Mouse (Mus musculus): Measurements from ENCODE around the gene Grin2c. TPM values are rescaled to one million over a fixed set of nuclear protein-coding genes. Genes with fewer than 3 reads are reported as not detected.

Gene Grin2c
- polyA plus RNA-seq, 1 experiment from 2014 or later: 0.06 TPM

- H3K9me3 ChIP-seq: no peaks in the 10 kb centered on the region
- H3K27ac ChIP-seq (replicated peaks): no peak overlapping the region
- no peak for ATAC-seq (ENCODE audit: low FRiP score, low read depth)
- H3K4me2 ChIP-seq (replicated peaks): no peak overlapping the region
- H3K4me1 ChIP-seq: peaks cover 11% of the 10 kb centered on the region; the same call in 1 of the 2 replicates
- 72% methylated on average over 14 of the region's 14 CpGs for WGBS
- no peaks in the 10 kb centered on the region for H3K36me3 ChIP-seq
- H3K9ac ChIP-seq (replicated peaks): no peak overlapping the region
- peaks cover 23% of the 10 kb centered on the region for H3K27me3 ChIP-seq
- no peak overlapping the region for H3K4me3 ChIP-seq
Measured at GRCm38 (mm10) chr11:115292631-115293375, 25.8 kb upstream of the Grin2c start.

GRCm38 (mm10) chr11:115291503-115291902 is 24.5 kb upstream of the Grin2c start:
- Histone ChIP-seq H3K4me3 (no peak overlapping the region), H3K27me3 (peaks cover 10% of the 10 kb centered on the region), H3K27ac (replicated peaks) (no peak overlapping the region), H3K9me3 (no peaks in the 10 kb centered on the region), H3K9ac (replicated peaks) (no peak overlapping the region), H3K4me1 (peaks cover 4% of the 10 kb centered on the region; the same call in 1 of the 2 replicates), H3K36me3 (no peaks in the 10 kb centered on the region), H3K4me2 (replicated peaks) (no peak overlapping the region)
- ATAC-seq (ENCODE audit: low FRiP score, low read depth): no peak
- whole genome bisulfite sequencing: 78% methylated on average over 10 of the region's 10 CpGs

GRCm38 (mm10) chr11:115290919-115291318 is 23.9 kb upstream of the Grin2c start:
- H3K27ac ChIP-seq (replicated peaks): no peak overlapping the region
- no peak for ATAC-seq (ENCODE audit: low FRiP score, low read depth)
- no peak overlapping the region for H3K9ac ChIP-seq (replicated peaks)
- peaks cover 4% of the 10 kb centered on the region for H3K27me3 ChIP-seq
- no peak overlapping the region for H3K4me3 ChIP-seq
- H3K4me2 ChIP-seq (replicated peaks): no peak overlapping the region
- WGBS: 92% methylated on average over 6 of the region's 6 CpGs
- no peaks in the 10 kb centered on the region for H3K36me3 ChIP-seq
- H3K9me3 ChIP-seq: no peaks in the 10 kb centered on the region
- peaks cover 4% of the 10 kb centered on the region; the same call in 1 of the 2 replicates for H3K4me1 ChIP-seq

- Histone ChIP-seq H3K36me3 (no peaks in the 10 kb centered on the region), H3K4me3 (no peak overlapping the region), H3K27ac (replicated peaks) (no peak overlapping the region), H3K9ac (replicated peaks) (no peak overlapping the region), H3K9me3 (no peaks in the 10 kb centered on the region), H3K4me2 (replicated peaks) (no peak overlapping the region), H3K27me3 (no peaks in the 10 kb centered on the region; the same call in 1 of the 2 replicates), H3K4me1 (peaks cover 4% of the 10 kb centered on the region; the same call in 1 of the 2 replicates)
- no peak for ATAC-seq (ENCODE audit: low FRiP score, low read depth)
- WGBS: 95% methylated on average over 1 of the region's 1 CpGs
Measured at GRCm38 (mm10) chr11:115290314-115290713, 23.3 kb upstream of the Grin2c start.

- no peak for ATAC-seq (ENCODE audit: low FRiP score, low read depth)
- Histone ChIP-seq H3K27me3 (no peaks in the 10 kb centered on the region; the same call in 1 of the 2 replicates), H3K9me3 (no peaks in the 10 kb centered on the region), H3K9ac (replicated peaks) (no peak overlapping the region), H3K4me1 (peaks cover 4% of the 10 kb centered on the region; the same call in 1 of the 2 replicates), H3K4me2 (replicated peaks) (no peak overlapping the region), H3K27ac (replicated peaks) (no peak overlapping the region), H3K4me3 (no peak overlapping the region), H3K36me3 (no peaks in the 10 kb centered on the region)
- WGBS: 87% methylated on average over 8 of the region's 8 CpGs
Measured at GRCm38 (mm10) chr11:115289885-115290284, 22.8 kb upstream of the Grin2c start.

- Histone ChIP-seq H3K9ac (replicated peaks) (no peak overlapping the region), H3K4me3 (no peak overlapping the region), H3K9me3 (no peaks in the 10 kb centered on the region), H3K27ac (replicated peaks) (no peak overlapping the region), H3K36me3 (no peaks in the 10 kb centered on the region), H3K27me3 (no peaks in the 10 kb centered on the region), H3K4me1 (peaks cover 4% of the 10 kb centered on the region; the same call in 1 of the 2 replicates), H3K4me2 (replicated peaks) (no peak overlapping the region)
- 81% methylated on average over 2 of the region's 2 CpGs for WGBS
- no peak for ATAC-seq (ENCODE audit: low FRiP score, low read depth)
Measured at GRCm38 (mm10) chr11:115288305-115288704, 21.3 kb upstream of the Grin2c start.

GRCm38 (mm10) chr11:115287386-115287785 is 20.3 kb upstream of the Grin2c start:
- H3K9me3 ChIP-seq: no peaks in the 10 kb centered on the region
- no peaks in the 10 kb centered on the region for H3K36me3 ChIP-seq
- H3K4me2 ChIP-seq (replicated peaks): no peak overlapping the region
- no peak overlapping the region for H3K9ac ChIP-seq (replicated peaks)
- no peaks in the 10 kb centered on the region for H3K27me3 ChIP-seq
- 78% methylated on average over 5 of the region's 5 CpGs for WGBS
- no peak overlapping the region for H3K27ac ChIP-seq (replicated peaks)
- H3K4me1 ChIP-seq: peaks cover 4% of the 10 kb centered on the region; the same call in 1 of the 2 replicates
- no peak for ATAC-seq (ENCODE audit: low FRiP score, low read depth)
- H3K4me3 ChIP-seq: no peak overlapping the region

GRCm38 (mm10) chr11:115286201-115286993 is 19.4 kb upstream of the Grin2c start:
- WGBS: 83% methylated on average over 19 of the region's 19 CpGs
- Histone ChIP-seq H3K9me3 (no peaks in the 10 kb centered on the region), H3K4me3 (no peak overlapping the region), H3K27me3 (no peaks in the 10 kb centered on the region), H3K4me2 (replicated peaks) (no peak overlapping the region), H3K36me3 (no peaks in the 10 kb centered on the region), H3K27ac (replicated peaks) (no peak overlapping the region), H3K9ac (replicated peaks) (no peak overlapping the region), H3K4me1 (peaks cover 4% of the 10 kb centered on the region; the same call in 1 of the 2 replicates)
- ATAC-seq (ENCODE audit: low FRiP score, low read depth): no peak

GRCm38 (mm10) chr11:115285282-115285681 is 18.2 kb upstream of the Grin2c start:
- H3K9me3 ChIP-seq: no peaks in the 10 kb centered on the region
- H3K27me3 ChIP-seq: no peaks in the 10 kb centered on the region
- H3K36me3 ChIP-seq: no peaks in the 10 kb centered on the region
- H3K9ac ChIP-seq (replicated peaks): no peak overlapping the region
- WGBS: 67% methylated on average over 4 of the region's 4 CpGs
- no peak overlapping the region for H3K4me2 ChIP-seq (replicated peaks)
- no peak for ATAC-seq (ENCODE audit: low FRiP score, low read depth)
- no peak overlapping the region for H3K27ac ChIP-seq (replicated peaks)
- H3K4me3 ChIP-seq: no peak overlapping the region
- peaks cover 4% of the 10 kb centered on the region; the same call in 1 of the 2 replicates for H3K4me1 ChIP-seq

- Histone ChIP-seq H3K4me1 (peaks cover 4% of the 10 kb centered on the region; the same call in 1 of the 2 replicates), H3K4me2 (replicated peaks) (no peak overlapping the region), H3K27ac (replicated peaks) (no peak overlapping the region), H3K36me3 (no peaks in the 10 kb centered on the region), H3K27me3 (no peaks in the 10 kb centered on the region), H3K9me3 (no peaks in the 10 kb centered on the region), H3K4me3 (no peak overlapping the region), H3K9ac (replicated peaks) (no peak overlapping the region)
- no peak for ATAC-seq (ENCODE audit: low FRiP score, low read depth)
- 87% methylated on average over 12 of the region's 12 CpGs for WGBS
Measured at GRCm38 (mm10) chr11:115283891-115284620, 17.0 kb upstream of the Grin2c start.

- Histone ChIP-seq H3K27ac (replicated peaks) (no peak overlapping the region), H3K36me3 (no peaks in the 10 kb centered on the region), H3K9me3 (no peaks in the 10 kb centered on the region), H3K4me1 (peaks cover 4% of the 10 kb centered on the region; the same call in 1 of the 2 replicates), H3K27me3 (no peaks in the 10 kb centered on the region), H3K4me3 (no peak overlapping the region), H3K9ac (replicated peaks) (no peak overlapping the region), H3K4me2 (replicated peaks) (no peak overlapping the region)
- 79% methylated on average over 9 of the region's 9 CpGs for WGBS
- ATAC-seq (ENCODE audit: low FRiP score, low read depth): no peak
Measured at GRCm38 (mm10) chr11:115283486-115283765, 16.4 kb upstream of the Grin2c start.

Data from midbrain, embryonic 12.5 days (tissue).